Mouse (Mus musculus) T-cell, adult 66 days (primary cell): ENCODE data around the gene Ube2d1. TPM values are rescaled to one million over a fixed set of nuclear protein-coding genes. Genes with fewer than 3 reads are reported as not detected.

Experiments
- total RNA-seq, 2 experiments: library from RNA; stranded (reverse); gene quantifications; 3 replicates in 1 of 2; 4 replicates in 1 of 2; pipeline ENCODE4 v1.2.4; 2023

The Ube2d1 gene
- 10 to 100 TPM; 43.2 to 53.1 TPM for total RNA-seq

DNA sequence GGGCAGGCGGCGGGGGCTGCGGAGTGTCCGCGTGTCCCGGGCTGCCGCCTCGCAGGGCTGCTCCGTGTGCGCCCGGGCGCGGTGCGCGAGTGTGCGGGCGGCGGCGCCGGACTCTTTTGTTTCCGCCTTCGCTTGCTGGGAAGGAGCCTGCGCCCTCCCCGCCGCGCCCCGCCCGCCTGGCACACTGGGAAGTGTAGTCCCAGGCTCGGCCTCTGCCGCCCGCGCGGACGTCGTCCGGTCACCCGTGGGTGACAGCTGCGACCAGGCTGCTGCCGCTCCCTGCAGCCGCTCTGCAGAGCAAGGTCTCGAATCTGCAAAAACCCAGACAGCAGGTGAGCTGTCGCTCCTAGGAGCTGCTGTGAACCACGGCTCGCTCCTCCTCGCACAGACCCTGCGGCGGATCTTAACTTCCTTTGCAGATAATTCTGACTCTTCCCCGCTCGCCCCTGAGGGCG lies at the start of gene Ube2d1:
Gene Ube2d1, minus strand, starts transcription at position 137 of the 455 bp plus-strand sequence.

DNA sequence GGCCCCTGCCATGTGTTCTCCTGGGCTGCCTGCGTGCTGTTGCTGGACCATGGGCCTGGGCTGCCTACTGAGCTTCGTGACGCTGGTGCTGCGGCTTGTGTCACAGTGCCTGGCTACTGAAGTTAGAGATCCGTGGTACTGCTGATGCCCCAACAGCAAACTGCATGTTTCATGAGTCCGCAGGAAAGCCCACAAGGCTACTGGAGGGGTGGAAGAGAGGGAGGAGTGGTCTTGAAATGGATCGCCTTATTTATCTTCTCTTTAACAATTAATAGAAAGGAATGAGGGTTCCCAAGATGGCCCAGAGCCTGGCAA lies 46.9 kb downstream of the Ube2d1 start, which contains the start of gene Tfam:
Gene Tfam, minus strand, starts transcription at position 41 of the 315 bp plus-strand sequence.

Other genes with a start within 250 kb of the Ube2d1 start
- gene Bicc1, start 125.6 kb downstream of the Ube2d1 start, total RNA-seq, result under 1 TPM in 1 of 2 experiments, not detected in 1; 0.21 TPM
- gene Tfam, start 47.0 kb downstream of the Ube2d1 start, total RNA-seq, result 10 to 100 TPM; 59.0 to 73.2 TPM
- 10 to 100 TPM in 1 of 2 experiments, 1 to 10 TPM in 1; 9.0 to 12.9 TPM for gene Cisd1, start 59.7 kb upstream of the Ube2d1 start, total RNA-seq
- 10 to 100 TPM; 26.0 to 28.3 TPM for gene Ipmk, start 62.5 kb upstream of the Ube2d1 start, total RNA-seq